Mouse (Mus musculus): ENCODE measurements around the gene Col4a6.

The Col4a6 gene

DNA sequence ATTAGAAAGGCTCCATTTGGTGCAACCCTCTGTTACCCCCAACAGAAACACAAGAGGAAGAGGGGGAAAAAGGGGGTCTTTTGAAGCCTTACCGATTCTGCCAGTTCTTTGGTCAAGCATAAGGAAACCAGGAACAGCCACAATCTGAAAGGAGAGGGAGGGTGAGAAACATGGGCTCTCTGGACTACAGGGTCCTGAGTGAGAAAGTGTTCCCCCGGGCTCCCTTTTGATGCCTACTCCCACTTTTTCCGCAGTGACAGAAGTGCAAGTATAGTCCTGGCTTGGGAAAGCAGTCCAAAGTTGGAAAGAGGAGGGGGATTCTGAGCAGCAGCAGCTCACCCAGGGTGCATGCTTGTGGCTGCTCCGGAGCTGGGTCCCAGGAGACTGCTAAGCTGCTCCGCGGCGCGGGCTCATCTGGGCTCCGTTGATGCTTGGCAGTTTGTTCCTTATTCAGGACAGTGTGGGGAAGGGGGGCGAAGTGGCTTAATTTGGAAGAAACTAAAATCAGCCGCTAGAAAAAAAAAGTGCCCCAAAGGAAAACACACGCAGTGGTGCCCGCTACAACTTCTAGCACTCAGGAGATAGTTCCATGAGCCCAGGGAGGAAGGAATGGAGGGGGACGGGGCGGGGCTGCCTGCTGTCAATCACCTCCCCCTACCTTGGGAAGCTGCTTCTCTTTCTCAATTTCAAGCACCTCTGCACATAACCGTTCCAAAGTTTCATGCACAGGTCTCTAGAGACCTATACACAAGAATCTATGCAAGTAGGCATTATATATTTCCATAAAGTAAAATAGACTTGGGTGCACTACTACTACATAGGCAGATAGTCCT is at the start of gene Col4a6:
Gene Col4a6 (minus strand): TSS at position 607 of the 833 bp plus-strand sequence.
- DNase-seq = no peak

DNA sequence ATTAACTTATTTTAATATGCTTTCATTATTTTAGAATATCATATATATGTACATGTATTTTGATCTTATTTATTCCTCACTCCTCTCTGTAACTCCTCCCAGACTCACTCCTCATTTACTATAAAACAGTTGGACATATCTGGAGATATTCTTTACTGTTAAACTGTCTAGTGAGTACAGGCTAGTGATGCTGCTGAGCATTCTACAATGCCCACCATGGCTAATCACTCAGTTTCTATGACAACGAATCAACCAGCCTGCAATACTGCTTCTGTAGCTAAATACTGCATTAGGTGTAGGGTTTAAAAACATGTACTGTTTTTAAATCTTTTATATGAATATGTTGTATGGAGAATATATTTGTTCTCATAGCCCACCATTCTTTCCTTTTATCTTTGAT is 29.2 kb upstream of the Col4a6 start:
- no peak for DNase-seq

DNA sequence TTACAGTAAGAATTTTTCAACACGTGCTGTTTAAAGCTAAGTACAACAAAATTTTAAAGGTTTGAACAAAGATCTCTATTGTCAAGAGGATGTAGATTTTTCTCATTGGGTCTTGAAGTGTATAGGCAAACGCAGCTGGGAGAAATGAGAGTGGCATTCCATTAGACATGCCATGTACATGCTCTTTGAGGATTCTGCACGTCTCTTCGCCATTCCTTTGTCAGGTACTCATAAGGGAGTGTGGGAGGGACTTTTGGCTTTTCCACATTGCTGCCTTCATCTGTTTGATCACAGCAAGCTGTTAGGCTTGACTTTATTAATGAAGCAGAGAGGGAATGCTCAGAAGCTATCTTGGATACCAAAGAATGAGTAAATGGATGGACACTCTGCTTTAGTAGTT is 20.7 kb upstream of the Col4a6 start:
- no peak for DNase-seq

DNA sequence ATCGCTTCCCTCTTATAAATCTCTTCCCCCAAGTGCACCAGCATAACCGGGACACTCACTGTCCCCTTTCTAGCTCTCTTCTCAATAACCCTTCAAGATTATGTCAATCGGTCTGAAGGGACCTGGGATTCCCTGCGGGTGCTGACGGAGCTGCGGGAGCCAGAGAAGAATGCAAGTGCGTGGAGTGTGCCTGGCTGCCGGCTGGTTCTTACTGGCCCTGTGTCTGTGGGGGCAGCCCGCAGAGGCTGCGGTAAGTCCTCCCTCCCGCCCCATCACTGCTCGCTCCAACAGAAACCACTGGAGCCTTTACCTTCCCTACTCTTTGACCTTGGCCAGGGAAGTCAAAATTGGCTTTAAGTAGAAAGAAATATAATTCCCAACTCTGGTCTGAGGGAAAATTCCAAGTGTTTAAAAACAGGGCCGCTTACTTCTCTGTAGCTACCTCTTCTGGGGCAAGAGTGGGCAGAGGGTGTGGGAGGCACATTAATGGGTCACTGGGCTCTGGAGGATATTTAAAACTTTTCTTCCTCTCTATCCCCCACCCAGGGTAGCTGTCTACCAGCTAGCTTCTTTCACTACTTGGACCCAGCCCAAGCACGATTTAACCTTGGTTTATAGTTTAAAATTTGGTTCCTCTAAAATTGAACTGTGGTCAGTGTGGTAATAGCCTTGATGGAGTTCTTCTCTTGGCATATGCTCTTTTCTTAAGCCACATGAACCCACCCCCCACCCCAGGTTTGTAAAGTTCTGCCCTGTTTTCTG is 1.9 kb upstream of the Col4a6 start:
- DNase-seq = no peak

- peak; percentile 1 to 3 for DNase-seq
Observed at GRCm38 (mm10) chrX:141475110-141475509, 1.2 kb upstream of the Col4a6 start, which contains the start of gene Col4a5. Col4a5 (plus strand) TSS chrX:141475385.

GRCm38 (mm10) chrX:141447936-141448335 is 25.9 kb downstream of the Col4a6 start:
- no peak for DNase-seq

GRCm38 (mm10) chrX:141439423-141439822 is 34.5 kb downstream of the Col4a6 start:
- DNase-seq = no peak

DNA sequence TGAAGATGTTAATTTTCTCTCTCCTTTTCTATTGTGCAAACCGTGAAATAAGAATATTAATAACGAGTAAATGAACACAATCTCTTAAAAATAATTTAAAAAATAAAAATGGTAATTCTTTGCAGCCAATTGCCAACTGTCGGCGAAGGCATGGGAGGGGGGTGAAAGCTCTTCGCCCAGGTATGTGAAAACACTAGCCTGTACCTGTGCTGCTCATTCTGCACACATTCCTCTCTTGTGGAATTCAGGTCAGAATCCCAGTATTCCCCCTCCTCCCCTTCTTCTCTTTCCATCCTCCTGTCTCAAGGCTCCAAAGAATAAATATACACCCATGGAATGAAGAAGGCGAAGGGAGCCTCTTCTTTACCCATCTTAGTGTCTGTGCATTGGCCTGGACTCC is 37.1 kb downstream of the Col4a6 start:
- DNase-seq = no peak

DNA sequence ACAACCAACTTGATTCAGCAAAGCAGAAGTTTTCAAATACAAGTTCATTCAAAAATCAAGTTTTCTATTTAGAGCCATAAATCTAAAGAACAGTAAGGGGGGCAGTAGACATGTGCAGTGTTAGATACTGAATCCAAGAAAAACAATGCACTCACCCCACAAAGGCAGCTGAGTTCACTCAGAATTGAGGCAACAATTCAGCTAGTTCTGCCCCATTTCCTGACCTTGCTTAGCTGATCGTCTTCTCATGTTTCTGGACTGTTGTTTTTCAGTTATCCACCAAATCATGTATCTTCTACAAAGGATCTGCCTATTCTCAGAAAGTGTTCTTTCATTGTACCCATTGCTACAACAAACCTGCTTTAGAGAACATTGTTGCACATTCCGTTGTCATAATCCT is 58.6 kb downstream of the Col4a6 start:
- DNase-seq = no peak

GRCm38 (mm10) chrX:141396243-141396642 is 77.6 kb downstream of the Col4a6 start:
- DNase-seq = no peak

- no peak for DNase-seq
Observed at GRCm38 (mm10) chrX:141385399-141386105, 88.3 kb downstream of the Col4a6 start.

DNA sequence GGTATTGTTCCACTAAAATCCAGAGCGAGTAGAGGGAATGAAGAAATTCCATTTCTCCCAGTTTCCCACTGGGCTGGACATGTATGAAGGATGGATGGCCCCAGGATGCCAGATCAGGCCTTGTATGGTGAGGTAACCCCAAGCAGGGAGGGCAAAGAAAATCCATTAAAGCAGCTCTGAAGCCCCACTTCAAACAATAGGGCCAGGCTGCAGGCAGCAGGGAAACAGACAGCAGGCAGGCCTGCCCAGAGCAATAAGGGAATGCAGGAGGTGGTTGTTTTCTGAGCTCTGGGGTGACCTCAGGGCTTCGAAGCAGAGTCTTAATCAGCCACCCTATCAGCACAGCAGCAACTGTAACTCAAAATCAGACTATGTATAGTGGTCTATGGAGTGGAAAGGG is 89.2 kb downstream of the Col4a6 start:
- DNase-seq = no peak

DNA sequence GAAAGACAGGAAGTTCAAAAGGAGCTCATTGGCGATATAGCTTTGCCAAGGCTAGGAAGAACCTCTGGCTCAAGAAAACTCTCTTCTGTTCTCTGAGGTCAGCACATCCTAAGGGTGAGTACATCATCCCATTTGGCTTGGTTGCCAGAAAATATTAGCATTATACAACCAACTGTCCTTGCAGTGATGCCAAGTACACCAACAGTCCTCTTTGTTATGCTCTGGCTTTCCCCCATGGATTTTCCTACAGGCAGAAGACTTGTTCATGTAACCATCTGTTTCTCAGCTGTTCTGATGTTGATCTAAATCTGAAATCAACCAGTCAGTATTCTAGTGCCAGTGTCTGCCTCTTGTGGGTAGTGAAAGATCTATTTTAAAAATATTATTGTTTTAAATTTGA is 103.6 kb downstream of the Col4a6 start:
- no peak for DNase-seq

- no peak for DNase-seq
Observed at GRCm38 (mm10) chrX:141363331-141363730, 110.5 kb downstream of the Col4a6 start.

DNA sequence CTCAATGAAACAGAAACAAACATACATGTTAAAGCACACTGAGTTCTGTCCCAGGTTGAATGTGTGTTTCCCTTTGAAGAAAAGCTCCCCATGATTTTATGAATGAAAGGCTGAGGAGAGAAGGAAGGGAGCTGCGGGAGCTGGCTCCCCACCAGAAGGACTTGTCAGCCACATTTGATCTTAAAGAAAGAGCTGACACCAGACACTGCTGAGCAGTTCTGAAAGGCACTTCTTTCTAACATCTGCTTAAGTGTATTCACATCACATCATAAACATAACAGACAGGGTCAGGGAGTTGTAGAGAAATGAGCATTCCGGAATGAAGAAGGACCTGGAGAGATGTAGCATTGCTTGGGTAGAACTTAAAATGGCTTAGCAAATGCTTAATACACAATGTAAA is 132.5 kb downstream of the Col4a6 start:
- DNase-seq = no peak

GRCm38 (mm10) chrX:141328044-141328443 is 145.8 kb downstream of the Col4a6 start:
- DNase-seq = no peak

DNA sequence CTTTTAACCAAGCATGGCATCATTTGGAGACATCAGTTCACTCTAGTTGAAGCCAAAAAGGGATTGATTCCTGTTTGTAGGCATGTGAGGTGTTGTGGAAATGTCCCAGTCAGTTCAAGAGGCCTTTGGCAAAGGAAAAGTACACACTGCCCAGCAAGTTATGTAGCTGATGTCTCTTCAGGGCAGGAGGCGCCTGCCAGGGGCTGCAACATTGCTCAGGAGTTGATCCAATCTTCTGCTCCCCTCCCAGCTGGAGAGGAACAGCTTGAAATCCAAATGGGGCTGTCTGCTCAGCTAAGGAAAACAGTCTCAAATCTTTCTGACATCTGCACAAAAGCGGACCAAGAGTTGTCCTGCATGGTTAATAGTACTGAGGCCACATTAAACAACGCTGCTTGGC is 149.7 kb downstream of the Col4a6 start:
- no peak for DNase-seq

DNA sequence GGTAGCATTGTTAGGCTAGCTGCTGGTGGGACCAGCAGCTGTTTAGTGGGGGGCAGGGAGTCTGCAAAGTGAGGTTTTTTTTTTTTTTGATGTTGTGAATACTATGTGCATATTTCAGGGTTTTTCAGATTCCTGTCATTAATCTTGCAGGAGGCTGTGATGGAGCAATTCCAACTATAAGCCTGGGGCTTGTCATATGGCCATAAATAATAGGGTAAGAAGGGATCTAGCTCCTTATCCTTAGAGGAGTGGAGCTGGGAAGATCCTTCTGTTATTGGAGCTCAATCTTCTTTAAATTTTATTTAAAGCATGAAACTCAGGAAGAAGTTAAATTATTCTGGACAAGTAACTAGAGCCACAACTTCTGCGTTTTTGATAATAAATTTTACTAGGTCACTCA is 157.7 kb downstream of the Col4a6 start:
- DNase-seq = no peak

GRCm38 (mm10) chrX:141315795-141316194 is 158.1 kb downstream of the Col4a6 start:
- DNase-seq = no peak

GRCm38 (mm10) chrX:141292702-141293462 is 181.0 kb downstream of the Col4a6 start:
- DNase-seq = no peak

DNA sequence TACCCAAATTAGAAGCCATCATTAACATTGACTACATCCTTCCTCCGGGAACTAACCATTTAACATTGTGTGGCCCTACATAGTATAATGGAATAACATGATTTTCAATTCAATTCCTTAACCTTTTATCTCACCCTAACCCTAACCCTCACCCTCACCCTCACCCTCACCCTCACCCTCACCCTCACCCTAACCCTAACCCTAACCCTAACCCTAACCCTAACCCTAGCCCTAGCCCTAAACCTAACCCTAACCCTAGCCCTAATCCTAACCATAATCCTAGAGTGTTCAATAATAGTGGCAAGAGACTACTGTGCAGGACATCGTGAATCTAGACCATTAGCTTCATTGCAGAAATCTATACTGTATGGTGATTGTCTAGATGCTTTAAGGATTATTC is 197.5 kb downstream of the Col4a6 start:
- DNase-seq = no peak

DNA sequence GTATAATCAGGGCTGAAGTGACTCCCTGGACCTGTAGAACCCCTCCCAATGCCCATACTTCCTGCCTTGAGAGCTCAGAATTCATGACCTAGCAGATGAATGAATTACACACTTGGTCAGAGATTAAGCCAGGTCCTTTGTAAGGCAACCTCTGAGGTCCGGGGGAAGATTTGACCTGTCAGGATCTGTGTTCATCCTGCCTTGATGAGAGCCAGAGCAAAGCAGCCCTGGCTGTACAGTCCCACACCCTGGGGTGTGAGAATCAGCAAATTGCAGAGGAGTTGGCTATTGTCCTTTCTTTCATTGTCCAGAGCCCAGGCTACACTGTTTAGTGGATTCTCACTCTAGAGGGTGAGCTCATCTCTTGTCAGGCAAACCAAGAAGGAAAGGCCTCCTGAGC is 207.9 kb downstream of the Col4a6 start:
- no peak for DNase-seq

- no peak for DNase-seq
Observed at GRCm38 (mm10) chrX:141249636-141250035, 224.2 kb downstream of the Col4a6 start.

All from B cell, adult 2 months (primary cell).